Mouse (Mus musculus) olfactory bulb, adult 2 months (tissue): ENCODE data around the gene Mbd6.

Source experiments
- CTCF ChIP-seq: fragments of 200-500 bp; IDR thresholded peaks from 2 replicates; pipeline ENCODE4 v1.5.1; 2012; ENCODE audit warnings: low read depth, mild to moderate bottlenecking, low read length, moderate library complexity; ENCODE audit not compliant: insufficient read depth
- POLR2A ChIP-seq: fragments of 200-500 bp; IDR thresholded peaks from 2 replicates; pipeline ENCODE4 v1.6.1; 2012; ENCODE audit warnings: mild to moderate bottlenecking, low read depth, low read length, moderate library complexity; ENCODE audit not compliant: insufficient read depth

GRCm38 (mm10) chr10:127333152-127333551, 44.3 kb upstream of the Mbd6 start:
- no peak for TF ChIP-seq POLR2A
- TF ChIP-seq CTCF: no peak
